Mouse (Mus musculus) stomach, postnatal 0 days (tissue): ENCODE data around the gene Kif5c. TPM values are rescaled to one million over a fixed set of nuclear protein-coding genes. Genes with fewer than 3 reads are reported as not detected.

Source experiments
- ATAC-seq: fragments of 200-750 bp; cut with Nextera tagmentation; 2 replicates; pipeline ENCODE4 v1.8.0; 2017; ENCODE audit not compliant: low FRiP score, low TSS enrichment
- DNase-seq: peaks from one replicate; pipeline ENCODE4 v3.0.0-alpha.2; 2016; ENCODE audit warnings: low spot score
- H3K27ac ChIP-seq: fragments of 300-500 bp; sonication (generic); replicated peaks from 2 replicates; pipeline ENCODE4 v1.5.1; 2014; ENCODE audit warnings: mild to moderate bottlenecking, control low read depth
- H3K27me3 ChIP-seq: fragments of 300-500 bp; sonication (generic); 2 replicates; pipeline ENCODE4 v1.6.1; 2014; ENCODE audit warnings: low read length; ENCODE audit not compliant: control insufficient read depth, insufficient read depth
- H3K36me3 ChIP-seq: fragments of 300-500 bp; sonication (generic); 2 replicates; pipeline ENCODE4 v1.6.1; 2014; ENCODE audit warnings: low read length, mixed read lengths; ENCODE audit not compliant: control insufficient read depth, insufficient read depth
- H3K4me1 ChIP-seq: fragments of 300-500 bp; sonication (generic); replicated peaks from 2 replicates; pipeline ENCODE4 v1.6.1; 2014; ENCODE audit warnings: antibody characterized with exemption; ENCODE audit not compliant: control insufficient read depth, insufficient read depth
- H3K4me2 ChIP-seq: fragments of 300-500 bp; sonication (generic); replicated peaks from 2 replicates; pipeline ENCODE4 v1.6.1; 2014; ENCODE audit warnings: low read depth, mild to moderate bottlenecking, control low read depth, moderate library complexity
- H3K4me3 ChIP-seq: fragments of 300-500 bp; sonication (generic); 2 replicates; pipeline ENCODE4 v1.5.1; 2014; ENCODE audit warnings: low read depth, low read length, control low read depth
- H3K9ac ChIP-seq: fragments of 300-500 bp; sonication (generic); 2 replicates; pipeline ENCODE4 v1.6.1; 2014; ENCODE audit warnings: mild to moderate bottlenecking, low read length, control low read depth, mixed read lengths
- H3K9me3 ChIP-seq: fragments of 300-500 bp; sonication (generic); 2 replicates; pipeline ENCODE4 v1.6.1; 2016; ENCODE audit warnings: low read length; ENCODE audit not compliant: control insufficient read depth
- CTCF ChIP-seq: IDR thresholded peaks from 2 replicates; pipeline ENCODE4 v1.5.1; 2016; ENCODE audit warnings: antibody characterized with exemption, low read depth, mild to moderate bottlenecking, moderate library complexity
- EP300 ChIP-seq: optimal IDR thresholded peaks from 2 replicates; pipeline ENCODE3; 2016; ENCODE audit warnings: antibody characterized with exemption
- WGBS: fragments of 180-500 bp; shearing (Covaris S2); extraction: QIAGEN DNeasy Blood & Tissue Kit; methylation state at CpG from one replicate; pipeline ENCODE4 v1.1.7; 2014; 5-methylcytosine and 5-hydroxymethylcytosine counted together
- polyA plus RNA-seq: library from polyadenylated mRNA; unstranded; fragments of >200 nt; fragmentation: Nextera tagmentation; extraction: Ambion mirVana; gene quantifications from 2 replicates; pipeline ENCODE4 v1.2.1, GENCODE M21; 2015

Gene Kif5c
- polyA plus RNA-seq, 1 experiment from 2014 or later: 2.8 TPM

DNA sequence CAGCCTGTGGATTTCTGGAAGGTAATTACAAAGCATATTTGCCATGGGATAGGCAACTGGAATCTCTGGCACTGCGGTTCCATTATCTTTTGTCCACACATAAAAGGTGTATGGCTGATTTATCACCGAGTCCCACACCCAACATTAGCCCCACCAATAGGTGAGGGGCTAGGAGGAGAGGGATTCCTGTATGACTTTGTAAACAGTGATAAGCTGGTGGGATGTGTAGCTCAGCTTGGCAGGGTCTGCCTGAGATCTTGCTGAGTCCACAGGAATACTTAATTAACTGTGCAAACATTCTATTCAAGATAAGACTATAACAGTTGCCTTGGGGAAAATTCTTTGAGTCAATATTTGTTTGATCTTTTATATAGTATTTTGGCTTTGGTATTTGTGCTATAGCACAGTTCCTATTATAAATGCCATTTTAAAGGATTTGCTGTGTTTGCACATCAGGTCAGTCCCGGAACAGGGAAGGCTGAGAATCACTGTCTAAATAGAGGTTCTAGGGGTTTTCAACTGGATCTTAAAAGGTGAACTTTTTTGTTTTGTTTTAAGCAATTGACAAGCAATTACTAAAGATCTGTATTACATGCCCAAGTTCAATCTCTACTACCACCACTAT is 196.7 kb downstream of the Kif5c start:
- Histone ChIP-seq H3K4me3 (no peak overlapping the region), H3K4me1 (peaks cover 9% of the 10 kb centered on the region; the same call in 1 of the 2 replicates), H3K36me3 (no peaks in the 10 kb centered on the region), H3K27ac (peak overlapping the region; percentile 79), H3K9ac (no peak overlapping the region), H3K4me2 (no peak overlapping the region), H3K9me3 (no peaks in the 10 kb centered on the region), H3K27me3 (no peaks in the 10 kb centered on the region)
- DNase-seq: peak; percentile 73
- WGBS: 43% methylated on average over 3 of the region's 3 CpGs
- ATAC-seq: peak; percentile 70
- TF ChIP-seq CTCF (no peak), EP300 (no peak)

- DNase-seq: peak; percentile 13
- peaks cover 9% of the 10 kb centered on the region; the same call in 1 of the 2 replicates for H3K4me1 ChIP-seq
- H3K36me3 ChIP-seq: no peaks in the 10 kb centered on the region
- WGBS: 63% methylated on average over 5 of the region's 5 CpGs
- H3K9ac ChIP-seq: no peak overlapping the region
- no peak overlapping the region for H3K4me2 ChIP-seq
- no peak for TF ChIP-seq CTCF
- TF ChIP-seq EP300: no peak
- ATAC-seq: no peak
- peak overlapping the region; percentile 64 for H3K27ac ChIP-seq
- no peaks in the 10 kb centered on the region for H3K27me3 ChIP-seq
- H3K4me3 ChIP-seq: no peak overlapping the region
- no peaks in the 10 kb centered on the region for H3K9me3 ChIP-seq
Observed at GRCm38 (mm10) chr2:49816549-49816948, 197.5 kb downstream of the Kif5c start.

DNA sequence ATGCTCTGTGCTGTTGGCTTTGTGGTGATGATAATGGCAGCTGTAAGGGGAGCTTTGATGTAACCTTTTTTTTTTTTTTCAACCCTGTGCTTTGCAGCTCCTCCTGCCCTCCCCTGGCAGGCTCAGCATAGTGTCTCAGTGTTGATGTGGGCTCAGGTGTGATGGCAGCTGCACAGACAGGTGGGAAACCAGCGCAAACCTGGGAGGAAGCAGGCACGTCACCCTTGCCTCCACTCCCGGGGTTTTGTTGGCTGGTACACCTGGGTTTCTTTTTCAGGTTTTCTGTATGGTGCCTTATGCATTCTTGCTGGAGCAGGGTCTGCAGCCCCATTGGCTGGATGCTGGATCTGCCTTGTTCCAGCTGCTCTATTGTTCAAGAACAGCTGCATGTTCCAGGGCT is 198.1 kb downstream of the Kif5c start:
- Histone ChIP-seq H3K27me3 (no peaks in the 10 kb centered on the region), H3K9ac (no peak overlapping the region), H3K36me3 (no peaks in the 10 kb centered on the region), H3K4me2 (no peak overlapping the region), H3K4me1 (peaks cover 5% of the 10 kb centered on the region; the same call in 1 of the 2 replicates), H3K9me3 (no peaks in the 10 kb centered on the region), H3K27ac (peak overlapping the region; percentile 64), H3K4me3 (no peak overlapping the region)
- 84% methylated on average over 3 of the region's 3 CpGs for WGBS
- no peak for DNase-seq
- no peak for ATAC-seq
- TF ChIP-seq CTCF (no peak), EP300 (no peak)

- Histone ChIP-seq H3K4me2 (no peak overlapping the region), H3K27me3 (no peaks in the 10 kb centered on the region), H3K4me3 (no peak overlapping the region), H3K36me3 (no peaks in the 10 kb centered on the region), H3K9ac (no peak overlapping the region), H3K27ac (no peak overlapping the region), H3K4me1 (peaks cover 5% of the 10 kb centered on the region; the same call in 1 of the 2 replicates), H3K9me3 (no peaks in the 10 kb centered on the region)
- 56% methylated on average over 5 of the region's 5 CpGs for WGBS
- ATAC-seq (no peak), DNase-seq (no peak)
- no peak for TF ChIP-seq CTCF
- TF ChIP-seq EP300: no peak
Observed at GRCm38 (mm10) chr2:49818126-49818525, 199.0 kb downstream of the Kif5c start.

DNA sequence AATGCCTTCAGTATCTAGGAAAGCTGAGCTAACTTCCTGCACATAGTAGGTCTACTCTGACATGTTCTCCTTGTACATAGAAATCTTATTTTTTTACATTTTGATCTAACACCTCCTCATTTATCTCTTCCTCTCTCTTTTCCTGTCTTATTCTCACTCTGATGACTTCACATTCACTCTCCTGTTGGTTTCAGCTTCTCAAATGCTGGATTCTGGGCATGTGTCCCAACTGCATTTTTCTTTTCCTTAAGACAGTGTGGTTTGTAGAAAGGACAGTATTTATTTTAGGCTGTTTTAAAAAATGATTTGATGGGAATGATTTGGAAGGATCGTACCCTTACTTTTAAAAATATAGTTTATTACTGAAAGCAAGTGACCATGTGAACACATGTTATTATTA is 203.2 kb downstream of the Kif5c start:
- Histone ChIP-seq H3K36me3 (no peaks in the 10 kb centered on the region), H3K27me3 (no peaks in the 10 kb centered on the region), H3K4me1 (0 out of 2 replicates have a peak, but pooled peaks cover 2% of the 10 kb centered on the region), H3K4me3 (no peak overlapping the region), H3K9ac (no peak overlapping the region), H3K27ac (no peak overlapping the region), H3K9me3 (no peaks in the 10 kb centered on the region), H3K4me2 (no peak overlapping the region)
- ATAC-seq: no peak
- no peak for TF ChIP-seq CTCF
- TF ChIP-seq EP300: no peak
- WGBS: 27% methylated on average over 1 of the region's 1 CpGs
- no peak for DNase-seq

Other genes starting within 250 kb of the Kif5c start
- gene Epc2, start 167.8 kb upstream of the Kif5c start, polyA plus RNA-seq: 2.8 and 2.9 TPM in 2 replicates
- 31.2 and 31.8 TPM in 2 replicates for gene Lypd6b, start 168.4 kb downstream of the Kif5c start, polyA plus RNA-seq